Mouse (Mus musculus) MEL (cell line): ENCODE results near the gene Cox16. TPM values are rescaled to one million over a fixed set of nuclear protein-coding genes. Genes with fewer than 3 reads are reported as not detected.
"Not testable (repeated sequence)": the region's sequence is repeated elsewhere in the genome, so short reads cannot be mapped to it uniquely, and the experiment has no call there.

Experiments
- DNase-seq: peaks from one replicate; pipeline ENCODE4 v3.0.0; 2011; ENCODE audit warnings: low read depth, low spot score
- H3K27ac ChIP-seq: 2 replicates; pipeline ENCODE4 v1.5.1; 2012; ENCODE audit warnings: low read depth, mild to moderate bottlenecking, control low read depth, low read length, moderate library complexity; ENCODE audit not compliant: control insufficient read depth
- H3K27me3 ChIP-seq, 2 experiments: fragments of 150-350 bp in 1 of 2; sonication (generic) in 1 of 2; 2 replicates each; pipeline ENCODE4 v1.6.1; 2012; ENCODE audit warnings: low read length in 2 of 2, mild to moderate bottlenecking in 2 of 2, improper control_type of control experiment in 1 of 2, moderate library complexity in 1 of 2; ENCODE audit not compliant: insufficient read depth in 2 of 2, control insufficient read depth in 1 of 2
- H3K36me3 ChIP-seq, 2 experiments: 2 replicates each; pipeline ENCODE4 v1.6.1; 2012 to 2014; ENCODE audit warnings: low read length in 2 of 2, improper control_type of control experiment in 1 of 2, inconsistent platforms in 1 of 2, mild to moderate bottlenecking in 1 of 2; ENCODE audit not compliant: insufficient read depth in 2 of 2, control insufficient read depth in 1 of 2
- H3K4me1 ChIP-seq, 2 experiments: fragments of 150-350 bp in 1 of 2; sonication (generic) in 1 of 2; 2 replicates each; pipeline ENCODE4 v1.6.1; 2012; ENCODE audit warnings: low read length in 2 of 2, improper control_type of control experiment in 1 of 2, mild to moderate bottlenecking in 1 of 2; ENCODE audit not compliant: insufficient read depth in 2 of 2, control insufficient read depth in 1 of 2
- H3K4me3 ChIP-seq, 2 experiments: fragments of 150-350 bp in 1 of 2; sonication (generic) in 1 of 2; 2 replicates each; pipeline ENCODE4 v1.5.1; 2012; ENCODE audit warnings: low read depth in 2 of 2, low read length in 2 of 2, mild to moderate bottlenecking in 2 of 2, moderate library complexity in 2 of 2, control low read depth in 1 of 2, improper control_type of control experiment in 1 of 2; ENCODE audit not compliant: control insufficient read depth in 1 of 2, insufficient read depth in 1 of 2
- H3K79me2 ChIP-seq: 2 replicates; pipeline ENCODE4 v1.6.1; 2012; ENCODE audit warnings: mild to moderate bottlenecking, low read length, moderate library complexity; ENCODE audit not compliant: control insufficient read depth, poor library complexity, insufficient read depth
- H3K9ac ChIP-seq: 2 replicates; pipeline ENCODE4 v1.6.1; 2012; ENCODE audit warnings: low read depth, mild to moderate bottlenecking, control low read depth, low read length, moderate library complexity; ENCODE audit not compliant: control insufficient read depth, poor library complexity, severe bottlenecking
- H3K9me3 ChIP-seq: fragments of 150-350 bp; sonication (generic); replicated peaks from 2 replicates; pipeline ENCODE4 v1.6.1; 2012; ENCODE audit warnings: mild to moderate bottlenecking, low read length, improper control_type of control experiment, moderate library complexity; ENCODE audit not compliant: insufficient read depth
- NRF1 ChIP-seq: IDR thresholded peaks from 2 replicates; pipeline ENCODE4 v1.6.1; 2014; ENCODE audit warnings: low read depth, mild to moderate bottlenecking, inconsistent platforms, low read length, improper control_type of control experiment, moderate library complexity; ENCODE audit not compliant: poor library complexity, insufficient read depth, severe bottlenecking
- POLR2A ChIP-seq, 2 experiments: IDR thresholded peaks; 2 replicates each; pipeline ENCODE4 v1.6.1; 2011 to 2012; ENCODE audit warnings: low read length in 2 of 2, mild to moderate bottlenecking in 2 of 2, control low read depth in 1 of 2, improper control_type of control experiment in 1 of 2, low read depth in 1 of 2, moderate library complexity in 1 of 2; ENCODE audit not compliant: control insufficient read depth in 1 of 2, insufficient read depth in 1 of 2, poor library complexity in 1 of 2
- TBP ChIP-seq: IDR thresholded peaks from 2 replicates; pipeline ENCODE4 v1.8.0; 2011; ENCODE audit warnings: low read depth, low read length, improper control_type of control experiment
- USF2 ChIP-seq, 2 experiments: IDR thresholded peaks; 2 replicates each; pipeline ENCODE4 v1.6.1; 2011 to 2012; ENCODE audit warnings: improper control_type of control experiment in 2 of 2, low read length in 2 of 2, borderline replicate concordance in 1 of 2, inconsistent platforms in 1 of 2, low read depth in 1 of 2, mild to moderate bottlenecking in 1 of 2; ENCODE audit not compliant: insufficient read depth in 1 of 2
- polyA plus RNA-seq, 2 experiments: library from polyadenylated mRNA; stranded (reverse) in 1 of 2; unstranded in 1 of 2; fragments of >175 nt in 1 of 2; fragments of >200 nt in 1 of 2; gene quantifications; 2 replicates each; pipeline versions ENCODE4 v1.2.1 to v1.2.4; 2012; ENCODE audit warnings: low replicate concordance in 2 of 2, low read depth in 1 of 2; ENCODE audit not compliant: insufficient read length in 2 of 2, insufficient read depth in 1 of 2, missing spikeins in 1 of 2
- total RNA-seq: library from RNA; depleted of rRNA; stranded (reverse); fragments of 300-350 nt; gene quantifications from 2 replicates; pipeline ENCODE4 v1.2.3, GENCODE M21; 2012

Cox16 gene
- total and polyA plus RNA-seq, 3 experiments = 49.6 to 99.1 TPM; not detected in 1

- Histone ChIP-seq H3K9ac (peak overlapping the region; percentile 98), H3K79me2 (peaks cover 12% of the 10 kb centered on the region), H3K9me3 (no peaks in the 10 kb centered on the region), H3K4me3 (peak overlapping the region; percentile 56 to 79), H3K36me3 (peaks cover 0 to 10% of the 10 kb centered on the region in 2 experiments; a peak in 2 of 4 replicates), H3K4me1 (peaks cover 0 to 3% of the 10 kb centered on the region in 2 experiments; a peak in 2 of 4 replicates), H3K27me3 (no peaks in the 10 kb centered on the region), H3K27ac (no peak overlapping the region; the same call in 1 of the 2 replicates)
- peak; percentile 66 for DNase-seq
- TF ChIP-seq USF2 (IDR thresholded peaks at IDR 0.05; ENCODE audit: borderline replicate concordance in 1 of 2, insufficient read depth in 1 of 2, low read depth in 1 of 2, low read length in 2 of 2) (no peak), NRF1 (peak; percentile 44; the same call in 1 of the 2 replicates)
Observed at GRCm38 (mm10) chr12:81483656-81484055, 1.3 kb downstream of the Cox16 start.

- H3K79me2 ChIP-seq, H3K4me3 ChIP-seq, H3K27me3 ChIP-seq, H3K9ac ChIP-seq, H3K4me1 ChIP-seq, H3K27ac ChIP-seq, H3K36me3 ChIP-seq, H3K9me3 ChIP-seq, DNase-seq: not testable (repeated sequence)
Observed at GRCm38 (mm10) chr12:81459051-81459450, 25.9 kb downstream of the Cox16 start.

GRCm38 (mm10) chr12:81438985-81439384 lies 45.9 kb downstream of the Cox16 start:
- not testable (repeated sequence) for H3K27ac ChIP-seq
- DNase-seq = peak; percentile 42

DNA sequence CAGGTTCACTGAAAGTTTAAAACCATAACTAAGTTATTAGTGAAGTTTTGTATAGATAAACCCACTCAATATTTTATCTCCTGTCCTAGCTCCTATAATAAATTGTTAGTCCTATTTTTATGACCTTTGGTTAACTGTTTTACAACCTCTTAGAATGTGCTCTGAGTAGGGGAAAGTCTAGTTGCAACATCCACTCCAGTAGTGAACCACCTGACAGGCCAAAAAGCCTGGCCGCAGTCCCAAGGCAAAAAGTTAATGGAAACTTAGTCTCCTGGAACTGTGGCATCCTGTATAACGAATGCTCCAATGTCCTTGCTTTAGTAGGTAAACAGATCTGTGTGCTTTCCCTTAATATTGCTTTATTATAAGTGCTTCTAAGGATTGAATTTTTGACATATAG lies 50.1 kb downstream of the Cox16 start:
- not testable (repeated sequence) for H3K9ac ChIP-seq, H3K9me3 ChIP-seq, H3K4me1 ChIP-seq, H3K27me3 ChIP-seq, H3K4me3 ChIP-seq, H3K79me2 ChIP-seq, H3K36me3 ChIP-seq, DNase-seq, H3K27ac ChIP-seq

More at GRCm38 (mm10) chr12:81438985-81439384, 45.9 kb downstream of the Cox16 start:
- not testable (repeated sequence) for H3K9ac ChIP-seq, H3K4me3 ChIP-seq, H3K27me3 ChIP-seq, H3K4me1 ChIP-seq, H3K36me3 ChIP-seq, H3K9me3 ChIP-seq, H3K79me2 ChIP-seq
- peak; percentile 81 for TF ChIP-seq TBP
- TF ChIP-seq POLR2A (IDR thresholded peaks at IDR 0.05; ENCODE audit: control insufficient read depth in 1 of 2, insufficient read depth in 1 of 2, low read depth in 1 of 2, low read length in 2 of 2, poor library complexity in 1 of 2) = peak in 1 of 2 experiments; percentile 55; a peak in 1 of 4 replicates
